Mouse (Mus musculus) lung, embryonic 14.5 days (tissue): ENCODE measurements around the gene Mark3. TPM values are rescaled to one million over a fixed set of nuclear protein-coding genes. Genes with fewer than 3 reads are reported as not detected.

Experiments
- ATAC-seq: fragments of 200-750 bp; cut with Nextera tagmentation; 2 replicates; pipeline ENCODE4 v1.8.0; 2017; ENCODE audit warnings: mild to moderate bottlenecking, moderate TSS enrichment, moderate library complexity; ENCODE audit not compliant: insufficient read depth
- DNase-seq: peaks from one replicate; pipeline ENCODE4 v3.0.0-alpha.2; 2015
- H3K27ac ChIP-seq: fragments of 300-500 bp; sonication (generic); 2 replicates; pipeline ENCODE4 v1.5.1; 2014; ENCODE audit warnings: low read depth, mild to moderate bottlenecking, moderate library complexity
- H3K27me3 ChIP-seq: fragments of 300-500 bp; sonication (generic); 2 replicates; pipeline ENCODE4 v1.6.1; 2014; ENCODE audit warnings: low read length, control low read depth; ENCODE audit not compliant: insufficient read depth
- H3K36me3 ChIP-seq: fragments of 300-500 bp; sonication (generic); 2 replicates; pipeline ENCODE4 v1.6.1; 2014; ENCODE audit warnings: control low read depth; ENCODE audit not compliant: insufficient read depth
- H3K4me1 ChIP-seq: fragments of 300-500 bp; sonication (generic); 2 replicates; pipeline ENCODE4 v1.6.1; 2014; ENCODE audit warnings: antibody characterized with exemption, control low read depth; ENCODE audit not compliant: insufficient read depth
- H3K4me2 ChIP-seq: fragments of 300-500 bp; sonication (generic); 2 replicates; pipeline ENCODE4 v1.6.1; 2014; ENCODE audit warnings: mild to moderate bottlenecking
- H3K4me3 ChIP-seq: fragments of 300-500 bp; sonication (generic); 2 replicates; pipeline ENCODE4 v1.5.1; 2014; ENCODE audit warnings: low read depth, low read length
- H3K9ac ChIP-seq: fragments of 300-500 bp; sonication (generic); 2 replicates; pipeline ENCODE4 v1.6.1; 2014
- H3K9me3 ChIP-seq: fragments of 300-500 bp; sonication (generic); 2 replicates; pipeline ENCODE4 v1.6.1; 2016; ENCODE audit warnings: low read depth, low read length, control low read depth
- CTCF ChIP-seq: IDR thresholded peaks from 2 replicates; pipeline ENCODE4 v1.5.1; 2016; ENCODE audit warnings: antibody characterized with exemption, low read depth
- WGBS: fragments of 180-500 bp; shearing (Covaris S2); extraction: QIAGEN DNeasy Blood & Tissue Kit; methylation state at CpG from one replicate; pipeline ENCODE4 v1.1.7; 2014; 5-methylcytosine and 5-hydroxymethylcytosine counted together
- polyA plus RNA-seq: library from polyadenylated mRNA; unstranded; fragments of >200 nt; fragmentation: Nextera tagmentation; extraction: Ambion mirVana; gene quantifications from 2 replicates; pipeline ENCODE4 v1.2.1, GENCODE M21; 2014

Mark3 gene
- polyA plus RNA-seq, 1 experiment from 2014 or later: 62.0 TPM

DNA sequence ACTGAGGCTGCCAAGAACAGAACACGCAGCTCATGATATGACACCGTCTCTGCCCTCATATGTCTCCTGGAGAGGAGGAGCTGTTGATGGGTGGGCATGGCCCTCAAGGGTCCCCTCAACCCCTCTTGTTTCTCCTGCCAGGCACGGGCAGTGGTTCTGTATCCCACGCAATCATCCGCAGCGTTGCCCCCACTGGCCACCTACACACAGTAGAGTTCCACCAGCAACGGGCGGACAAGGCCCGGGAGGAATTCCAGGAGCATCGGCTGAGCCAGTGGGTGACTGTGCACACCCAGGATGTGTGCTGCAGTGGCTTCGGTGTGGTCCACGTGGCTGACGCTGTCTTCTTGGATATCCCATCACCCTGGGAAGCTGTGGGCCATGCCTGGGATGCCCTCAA is 106.3 kb downstream of the Mark3 start:
- Histone ChIP-seq H3K4me2 (no peak overlapping the region), H3K9me3 (no peaks in the 10 kb centered on the region), H3K4me1 (0 out of 2 replicates have a peak, but pooled peaks cover 4% of the 10 kb centered on the region), H3K9ac (no peak overlapping the region), H3K4me3 (no peak overlapping the region), H3K27ac (no peak overlapping the region; the same call in 1 of the 2 replicates), H3K27me3 (no peaks in the 10 kb centered on the region), H3K36me3 (peaks cover 34% of the 10 kb centered on the region; the same call in 1 of the 2 replicates)
- TF ChIP-seq CTCF: no peak
- WGBS: 89% methylated on average over 13 of the region's 13 CpGs
- no peak for DNase-seq
- no peak for ATAC-seq

DNA sequence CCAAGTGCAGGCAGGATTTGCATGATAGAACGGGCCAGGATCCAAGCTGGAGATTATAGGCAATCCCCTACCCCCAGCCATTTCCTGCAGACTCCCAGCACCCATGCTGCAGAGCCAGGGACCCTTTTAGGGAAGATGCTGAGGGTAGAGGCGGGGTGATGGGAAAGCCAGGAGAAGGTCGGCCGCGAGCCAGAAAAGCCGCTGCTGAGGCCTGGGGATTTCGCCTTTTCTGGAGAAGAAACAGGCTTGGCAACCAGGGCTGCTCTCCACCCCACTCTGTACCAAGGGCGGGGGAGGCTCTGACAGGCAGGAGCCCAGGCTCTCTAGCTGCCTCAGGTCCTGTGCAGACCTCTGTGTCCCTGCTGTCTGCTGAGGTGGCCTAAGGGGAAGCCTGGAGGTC is 107.0 kb downstream of the Mark3 start:
- ATAC-seq: no peak
- 0 out of 2 replicates have a peak, but pooled peaks cover 4% of the 10 kb centered on the region for H3K4me1 ChIP-seq
- H3K36me3 ChIP-seq: peaks cover 34% of the 10 kb centered on the region; the same call in 1 of the 2 replicates
- H3K27ac ChIP-seq: peak overlapping the region; percentile 69
- H3K9me3 ChIP-seq: no peaks in the 10 kb centered on the region
- H3K4me3 ChIP-seq: no peak overlapping the region
- no peaks in the 10 kb centered on the region for H3K27me3 ChIP-seq
- no peak for TF ChIP-seq CTCF
- H3K9ac ChIP-seq: no peak overlapping the region
- peak; percentile 46 for DNase-seq
- WGBS: 67% methylated on average over 8 of the region's 8 CpGs
- H3K4me2 ChIP-seq: no peak overlapping the region

DNA sequence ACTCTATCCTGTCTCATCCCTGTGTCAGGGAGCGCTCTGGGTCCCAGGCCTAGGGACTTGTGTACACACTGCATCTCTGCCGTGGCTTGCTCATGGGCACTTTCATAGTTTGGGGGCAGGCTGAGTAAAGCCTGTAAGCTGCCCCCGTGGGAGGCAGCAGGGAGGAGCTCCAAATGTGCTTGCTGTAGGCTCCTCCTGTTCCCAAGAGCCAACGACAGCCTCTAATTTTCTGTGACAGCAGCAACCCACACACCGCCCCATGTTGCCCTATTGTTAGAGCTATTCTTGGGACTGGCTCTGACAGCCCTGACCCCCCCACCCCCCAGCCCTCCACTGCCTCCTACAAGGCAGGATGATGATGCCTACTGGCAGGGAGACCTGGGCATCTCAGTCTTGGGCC is 107.7 kb downstream of the Mark3 start:
- no peaks in the 10 kb centered on the region for H3K27me3 ChIP-seq
- no peak overlapping the region for H3K4me3 ChIP-seq
- DNase-seq (no peak), ATAC-seq (no peak)
- peaks cover 5% of the 10 kb centered on the region; the same call in 1 of the 2 replicates for H3K4me1 ChIP-seq
- no peak overlapping the region for H3K4me2 ChIP-seq
- H3K27ac ChIP-seq: peak overlapping the region; percentile 80
- no peaks in the 10 kb centered on the region for H3K9me3 ChIP-seq
- no peak for TF ChIP-seq CTCF
- H3K36me3 ChIP-seq: peaks cover 34% of the 10 kb centered on the region; the same call in 1 of the 2 replicates
- 75% methylated on average over 5 of the region's 5 CpGs for WGBS
- H3K9ac ChIP-seq: no peak overlapping the region

DNA sequence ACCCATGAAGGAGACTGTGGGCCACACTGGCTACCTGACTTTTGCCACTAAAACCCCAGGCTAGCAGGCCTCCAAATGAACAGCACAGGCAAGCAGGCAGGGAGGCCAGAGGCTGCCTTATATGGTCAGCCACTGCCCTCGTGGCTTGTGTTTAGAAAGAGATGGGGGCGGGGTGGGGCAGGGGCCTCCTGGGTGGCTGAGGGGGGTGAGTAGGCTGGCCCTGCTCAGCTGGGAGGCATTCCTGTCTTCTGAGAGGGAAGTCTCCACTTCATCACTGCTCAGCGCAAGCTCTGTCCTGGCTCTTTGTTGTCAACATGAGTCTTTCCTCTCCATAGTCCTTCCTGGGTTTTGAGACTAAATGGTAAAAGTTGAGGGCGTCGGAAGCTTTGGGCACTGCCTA is 108.5 kb downstream of the Mark3 start:
- peak; percentile 41; the same call in 1 of the 2 replicates for ATAC-seq
- Histone ChIP-seq H3K27ac (peak overlapping the region; percentile 80), H3K4me2 (no peak overlapping the region), H3K36me3 (peaks cover 34% of the 10 kb centered on the region; the same call in 1 of the 2 replicates), H3K4me1 (peaks cover 13% of the 10 kb centered on the region), H3K4me3 (no peak overlapping the region), H3K27me3 (no peaks in the 10 kb centered on the region), H3K9ac (no peak overlapping the region), H3K9me3 (no peaks in the 10 kb centered on the region)
- DNase-seq: peak; percentile 57
- 39% methylated on average over 5 of the region's 5 CpGs for WGBS
- TF ChIP-seq CTCF: no peak

DNA sequence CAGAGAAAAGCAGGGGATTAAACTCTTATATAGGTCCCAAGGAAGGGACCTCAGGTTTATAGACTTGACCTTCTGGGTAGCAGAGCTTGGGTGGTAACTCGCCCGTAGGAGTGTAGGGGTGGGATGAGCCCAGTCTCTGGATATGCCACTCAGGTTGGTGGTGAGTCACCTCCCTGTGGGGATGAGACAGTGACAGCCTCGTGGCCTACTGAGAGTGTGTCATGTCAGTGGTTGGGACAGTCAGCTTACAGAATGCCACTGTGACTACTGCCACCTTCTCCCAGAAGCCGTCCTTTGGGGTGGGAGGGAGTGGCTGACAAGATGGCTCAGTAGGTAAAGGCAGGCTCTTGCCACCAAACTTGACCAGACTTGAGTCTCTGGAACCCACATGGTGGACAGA is 112.1 kb downstream of the Mark3 start:
- Histone ChIP-seq H3K36me3 (peaks cover 23% of the 10 kb centered on the region; the same call in 1 of the 2 replicates), H3K9me3 (no peaks in the 10 kb centered on the region), H3K27me3 (no peaks in the 10 kb centered on the region), H3K27ac (peak overlapping the region; percentile 88; the same call in 1 of the 2 replicates), H3K9ac (no peak overlapping the region), H3K4me3 (no peak overlapping the region), H3K4me1 (peaks cover 17% of the 10 kb centered on the region), H3K4me2 (no peak overlapping the region)
- 80% methylated on average over 4 of the region's 4 CpGs for WGBS
- no peak for TF ChIP-seq CTCF
- ATAC-seq (no peak), DNase-seq (no peak)

DNA sequence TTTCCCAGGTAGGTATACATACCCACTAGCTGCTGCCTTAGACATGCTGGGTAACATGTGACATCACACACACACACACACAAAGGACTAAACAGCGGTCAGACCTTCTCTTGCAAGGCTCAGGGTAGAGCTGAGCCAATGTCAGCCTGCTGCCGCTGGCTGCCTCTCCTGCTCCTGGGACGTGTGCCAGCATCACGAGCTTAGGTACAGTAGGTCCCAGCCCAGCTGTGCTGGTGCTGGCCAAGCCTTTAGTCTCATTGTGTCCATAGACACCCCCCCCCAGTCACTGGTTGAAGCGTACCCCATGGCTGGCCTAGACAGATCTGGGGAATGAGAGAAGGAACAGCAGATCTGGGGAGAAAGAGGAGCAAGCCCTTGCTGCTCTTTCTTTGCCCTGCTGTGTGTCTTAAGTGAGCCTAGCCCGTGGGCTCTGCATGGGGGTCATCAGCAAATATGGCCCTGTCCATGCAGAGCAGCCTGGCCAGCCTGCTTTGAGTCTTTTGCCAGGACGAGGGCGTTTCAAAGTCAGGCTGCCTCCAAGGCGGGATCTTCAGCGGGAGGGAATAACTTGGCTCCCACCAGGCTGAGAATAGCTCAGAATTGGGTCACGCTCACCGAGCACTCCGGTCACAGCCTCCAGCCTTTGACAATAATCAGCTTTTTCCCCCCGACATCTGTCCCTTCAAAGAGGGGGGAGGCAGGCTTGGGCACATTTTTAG is 113.2 kb downstream of the Mark3 start:
- ATAC-seq (peak; percentile 79), DNase-seq (peak; percentile 84)
- 22% methylated on average over 14 of the region's 14 CpGs for WGBS
- peaks cover 12% of the 10 kb centered on the region; the same call in 1 of the 2 replicates for H3K36me3 ChIP-seq
- H3K27me3 ChIP-seq: no peaks in the 10 kb centered on the region
- no peaks in the 10 kb centered on the region for H3K9me3 ChIP-seq
- H3K4me2 ChIP-seq: peak overlapping the region; percentile 18; the same call in 1 of the 2 replicates
- no peak overlapping the region for H3K4me3 ChIP-seq
- no peak overlapping the region; the same call in none of the 2 replicates for H3K9ac ChIP-seq
- H3K27ac ChIP-seq: peak overlapping the region; percentile 88
- TF ChIP-seq CTCF: no peak
- peaks cover 19% of the 10 kb centered on the region for H3K4me1 ChIP-seq

DNA sequence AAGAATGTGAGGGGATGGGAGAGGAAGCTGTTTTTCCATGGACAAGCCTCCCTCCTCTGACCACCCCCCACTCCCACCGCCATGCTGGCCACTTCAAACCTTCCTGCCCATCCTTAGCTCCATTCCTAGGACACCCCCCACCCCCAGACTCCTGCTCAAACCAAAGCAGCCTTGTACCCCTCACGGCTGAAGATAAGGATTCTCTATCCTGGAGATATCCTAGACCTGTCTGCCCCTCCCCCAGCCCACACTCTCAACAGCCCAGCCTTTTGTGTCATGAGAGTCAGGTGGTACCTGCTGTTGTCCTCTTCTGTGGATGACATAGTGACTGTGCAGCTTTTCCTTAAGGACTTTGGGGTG is 113.7 kb downstream of the Mark3 start:
- no peak overlapping the region for H3K9ac ChIP-seq
- H3K4me2 ChIP-seq: no peak overlapping the region; the same call in 1 of the 2 replicates
- peaks cover 18% of the 10 kb centered on the region for H3K4me1 ChIP-seq
- H3K4me3 ChIP-seq: no peak overlapping the region
- WGBS: 19% methylated on average over 2 of the region's 2 CpGs
- ATAC-seq: no peak
- 0 out of 2 replicates have a peak, but pooled peaks cover 11% of the 10 kb centered on the region for H3K36me3 ChIP-seq
- TF ChIP-seq CTCF: no peak
- no peaks in the 10 kb centered on the region for H3K9me3 ChIP-seq
- no peaks in the 10 kb centered on the region for H3K27me3 ChIP-seq
- peak overlapping the region; percentile 88 for H3K27ac ChIP-seq
- no peak for DNase-seq
